Mouse (Mus musculus) cerebellum, adult (tissue): ENCODE results near the gene Rbm6.

Source experiments
- ATAC-seq: cut with Nextera tagmentation; 2 replicates; pipeline ENCODE4 v1.9.2; 2017; ENCODE audit warnings: mild to moderate bottlenecking, moderate library complexity, mixed read lengths; ENCODE audit not compliant: insufficient number of reproducible peaks, low FRiP score, low TSS enrichment

Rbm6 gene

DNA sequence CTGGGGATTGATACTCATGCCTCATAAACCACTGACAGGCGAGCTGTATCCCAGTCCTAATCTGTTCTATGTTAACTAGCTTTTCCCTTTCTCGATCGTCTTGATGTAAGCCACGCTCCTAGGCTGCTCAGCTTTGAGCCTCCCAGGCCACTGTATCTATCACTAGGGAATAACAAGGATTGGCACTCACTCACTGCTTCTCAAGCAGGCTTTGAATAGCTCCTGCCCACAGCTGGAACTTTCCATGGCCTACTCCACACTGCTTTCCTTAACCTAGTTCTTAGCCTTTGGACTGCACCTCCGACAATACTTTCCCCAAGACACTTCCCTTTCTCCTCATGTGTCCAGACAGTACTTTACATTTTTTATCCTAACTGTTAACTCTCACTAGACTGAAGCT lies 104.2 kb downstream of the Rbm6 start:
- no peak for ATAC-seq

DNA sequence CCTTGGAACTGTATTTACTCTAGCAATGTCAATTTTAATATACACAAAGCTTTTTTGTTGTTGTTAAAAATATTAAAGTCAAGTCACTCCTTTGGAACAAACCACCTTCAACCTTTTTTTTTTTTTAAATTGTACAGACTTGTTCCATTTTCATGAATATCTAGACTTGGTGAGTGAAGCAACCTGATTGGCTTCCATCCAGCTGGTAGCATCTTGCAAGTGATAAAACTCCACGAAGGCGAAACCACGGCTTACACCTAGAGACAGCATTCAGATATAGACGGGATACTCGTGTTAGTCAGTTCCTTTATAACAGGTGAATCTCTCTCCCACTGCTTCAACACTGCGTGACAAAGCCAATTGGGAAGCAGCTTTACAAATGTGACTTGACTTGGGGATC lies 113.4 kb downstream of the Rbm6 start:
- no peak for ATAC-seq

DNA sequence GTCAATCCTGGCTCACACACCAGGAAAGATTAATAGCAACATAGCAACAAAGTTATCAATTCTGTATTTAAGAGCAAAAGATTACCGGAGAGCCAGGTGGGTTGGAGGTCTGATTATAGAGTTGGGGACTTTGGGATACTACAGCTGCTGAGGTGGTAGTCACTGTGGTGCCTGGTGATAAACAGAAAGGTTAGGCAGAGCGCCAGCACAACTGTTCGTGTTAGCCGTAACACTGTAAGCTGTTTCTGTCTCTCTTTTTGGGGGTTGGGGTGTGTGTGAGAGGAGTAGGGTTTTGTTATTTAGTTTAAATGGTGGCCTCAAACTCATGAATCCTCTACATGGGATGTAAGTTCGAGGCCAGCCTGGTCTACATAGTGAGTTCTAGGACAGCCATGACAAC lies 122.7 kb downstream of the Rbm6 start:
- no peak for ATAC-seq

DNA sequence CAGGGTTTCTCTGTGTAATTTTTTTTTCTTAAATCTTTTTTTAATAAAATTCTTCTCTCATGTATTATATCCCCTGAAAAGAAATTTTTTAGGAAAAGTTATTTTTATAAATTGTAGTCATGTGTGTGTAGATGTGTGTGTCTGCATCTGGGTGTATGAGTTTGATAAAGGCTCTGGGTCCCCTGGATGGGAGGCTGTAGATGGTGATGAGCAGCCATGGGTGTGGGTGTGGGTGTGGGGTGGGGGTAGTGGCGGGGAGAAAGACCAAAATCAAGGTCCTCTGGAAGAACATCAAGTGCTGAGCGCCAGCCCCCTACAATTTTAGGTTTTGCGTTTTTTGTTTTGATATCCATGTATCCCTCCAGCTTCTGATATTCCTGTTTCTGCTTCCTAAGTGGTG lies 125.0 kb downstream of the Rbm6 start:
- ATAC-seq = no peak

- no peak for ATAC-seq
These were observed 125.7 kb downstream of the Rbm6 start for GRCm38 (mm10) chr9:107747310-107747709.

- ATAC-seq = no peak
These were observed 126.4 kb downstream of the Rbm6 start for GRCm38 (mm10) chr9:107746679-107747078.

GRCm38 (mm10) chr9:107744061-107744460 lies 129.0 kb downstream of the Rbm6 start:
- no peak for ATAC-seq

DNA sequence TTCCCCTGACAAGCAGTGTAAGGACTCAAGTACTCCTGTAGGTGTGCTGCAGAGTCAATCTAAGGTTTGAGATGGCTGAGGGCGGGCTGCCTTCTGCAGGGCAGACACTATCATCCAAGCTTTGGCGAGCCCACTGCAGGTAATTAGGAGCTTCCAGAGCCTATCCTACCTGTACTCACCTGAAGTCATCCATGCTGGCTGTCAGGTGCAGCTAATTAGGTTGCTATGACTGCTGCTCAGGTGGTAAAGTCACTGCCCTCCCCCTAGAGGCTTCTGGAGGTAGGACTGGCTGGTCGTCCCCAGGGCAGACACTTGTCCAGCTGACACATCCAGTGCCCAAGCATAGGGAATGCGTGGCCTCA lies 134.2 kb downstream of the Rbm6 start:
- no peak for ATAC-seq

- peak; percentile 67; the same call in 1 of the 2 replicates for ATAC-seq
These were observed 134.8 kb downstream of the Rbm6 start for GRCm38 (mm10) chr9:107738020-107738840.

DNA sequence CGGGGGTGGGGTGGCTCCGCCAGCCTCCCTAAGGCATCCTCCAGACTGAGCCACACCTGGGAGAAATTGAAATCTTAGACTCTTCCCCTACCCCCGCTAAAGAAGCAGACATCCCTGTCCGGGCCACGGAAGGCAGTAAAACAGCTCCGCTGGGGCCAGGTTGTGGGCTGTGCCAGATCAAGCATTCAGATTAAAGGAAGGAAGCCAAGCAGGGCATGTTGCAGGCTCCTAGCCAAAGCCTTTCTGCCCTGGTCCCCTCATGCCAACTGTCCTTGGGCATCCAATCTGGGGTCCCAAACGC lies 136.9 kb downstream of the Rbm6 start:
- ATAC-seq = no peak

- no peak for ATAC-seq
These were observed 137.5 kb downstream of the Rbm6 start for GRCm38 (mm10) chr9:107735356-107736184.

DNA sequence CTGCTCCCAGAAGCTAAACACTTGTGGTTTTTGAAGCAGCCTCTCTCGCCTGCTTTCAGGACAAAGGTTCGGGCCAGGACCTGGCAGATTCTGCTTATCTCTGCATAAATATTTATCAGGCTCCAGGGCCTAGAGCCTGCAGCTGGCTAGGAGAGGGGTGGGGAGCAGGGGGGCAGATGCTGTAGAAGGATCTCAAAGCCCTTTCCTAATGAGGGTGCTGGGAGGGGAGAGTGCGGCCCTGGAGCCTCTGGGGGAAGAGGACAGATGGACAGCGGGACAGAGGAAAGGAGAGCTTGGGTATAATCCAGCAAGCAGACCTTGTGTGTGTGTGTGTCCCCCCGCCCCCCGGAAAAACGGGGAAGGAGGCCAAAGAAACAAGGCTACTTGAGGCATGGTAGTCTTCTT lies 138.5 kb downstream of the Rbm6 start:
- no peak for ATAC-seq

DNA sequence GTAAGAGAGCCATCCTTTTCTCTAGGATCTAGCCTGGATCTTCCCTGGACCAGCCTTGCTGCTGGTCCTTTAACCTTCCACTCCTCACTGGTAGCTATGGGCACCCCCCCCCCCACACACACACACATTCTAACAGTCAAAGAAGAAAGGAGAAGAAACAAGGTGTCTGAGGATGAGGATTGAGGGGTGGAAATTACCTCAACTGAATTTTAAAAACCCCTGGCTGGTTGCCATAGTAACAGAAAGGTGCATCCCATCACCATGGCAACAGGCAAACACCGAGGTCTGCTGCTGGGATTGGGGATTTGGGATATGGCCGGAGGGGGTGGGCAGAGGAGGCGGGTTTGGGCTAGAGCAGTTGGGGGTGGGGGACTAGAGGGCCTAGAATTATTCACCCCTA lies 143.3 kb downstream of the Rbm6 start:
- ATAC-seq = no peak

DNA sequence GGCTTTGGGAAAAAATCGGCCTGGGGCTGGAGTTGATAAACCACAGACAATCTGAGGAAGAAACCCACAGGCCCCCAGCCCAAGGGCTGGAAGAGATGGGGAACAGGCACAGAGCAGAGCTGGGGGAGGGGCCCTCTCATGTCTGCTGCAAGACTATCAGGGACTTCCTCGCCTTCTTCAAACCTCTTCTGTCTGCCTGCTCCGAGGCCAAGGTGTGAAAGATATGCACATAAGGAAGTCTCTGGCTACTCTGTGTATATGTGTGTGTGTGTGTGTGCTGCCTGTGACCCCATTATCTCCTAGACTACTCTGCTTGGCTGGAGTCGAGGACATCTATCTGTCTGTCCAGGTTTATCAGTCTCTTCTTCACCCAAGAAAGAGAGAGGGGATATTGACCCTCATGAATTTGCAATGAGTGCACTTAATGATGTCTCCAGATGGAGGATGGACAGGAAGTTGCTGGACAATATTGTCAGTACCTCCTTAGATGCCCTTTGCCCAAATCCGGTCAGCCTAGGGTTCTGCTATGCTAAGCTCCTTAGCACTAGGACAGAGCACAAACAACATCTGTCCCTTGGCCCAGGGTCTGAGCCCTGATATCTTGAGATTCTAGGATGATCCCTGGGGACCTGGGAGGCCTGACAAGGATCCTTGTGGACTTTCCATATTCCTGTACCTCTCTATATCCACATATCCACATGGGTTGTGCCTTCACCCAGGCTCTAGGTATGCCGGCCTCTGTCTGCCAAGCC lies 143.9 kb downstream of the Rbm6 start:
- no peak for ATAC-seq

- ATAC-seq = no peak
These were observed 146.0 kb downstream of the Rbm6 start for GRCm38 (mm10) chr9:107727041-107727440.

DNA sequence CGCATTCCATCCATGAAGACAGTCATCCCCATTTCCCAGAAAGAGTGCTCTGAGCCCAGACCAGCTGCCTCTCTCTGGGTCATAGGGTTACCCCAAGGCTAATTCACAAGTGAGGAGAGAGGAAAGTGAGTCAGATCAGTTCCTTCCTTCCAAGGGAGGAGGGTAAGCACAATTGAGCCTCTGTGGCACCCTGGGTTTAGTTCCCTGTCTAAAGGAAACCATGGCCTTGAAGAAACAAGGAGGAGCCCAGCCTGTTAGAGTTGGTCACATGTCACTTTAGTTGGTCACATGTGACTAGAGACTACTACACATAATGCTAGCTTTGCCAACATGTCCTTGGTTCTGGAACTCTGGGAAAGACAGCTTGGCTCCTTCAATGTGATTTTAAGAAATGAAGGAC lies 148.2 kb downstream of the Rbm6 start:
- no peak for ATAC-seq

- ATAC-seq = no peak
These were observed 149.1 kb downstream of the Rbm6 start for GRCm38 (mm10) chr9:107723794-107724531.
